Mouse (Mus musculus) 3T3-L1 (cell line): ENCODE results near the gene Ppm1e.

ENCODE experiments used
- DNase-seq: peaks from one replicate; pipeline ENCODE4 v3.0.0-alpha.2; 2015; ENCODE audit warnings: low read depth, low spot score

Gene Ppm1e

DNA sequence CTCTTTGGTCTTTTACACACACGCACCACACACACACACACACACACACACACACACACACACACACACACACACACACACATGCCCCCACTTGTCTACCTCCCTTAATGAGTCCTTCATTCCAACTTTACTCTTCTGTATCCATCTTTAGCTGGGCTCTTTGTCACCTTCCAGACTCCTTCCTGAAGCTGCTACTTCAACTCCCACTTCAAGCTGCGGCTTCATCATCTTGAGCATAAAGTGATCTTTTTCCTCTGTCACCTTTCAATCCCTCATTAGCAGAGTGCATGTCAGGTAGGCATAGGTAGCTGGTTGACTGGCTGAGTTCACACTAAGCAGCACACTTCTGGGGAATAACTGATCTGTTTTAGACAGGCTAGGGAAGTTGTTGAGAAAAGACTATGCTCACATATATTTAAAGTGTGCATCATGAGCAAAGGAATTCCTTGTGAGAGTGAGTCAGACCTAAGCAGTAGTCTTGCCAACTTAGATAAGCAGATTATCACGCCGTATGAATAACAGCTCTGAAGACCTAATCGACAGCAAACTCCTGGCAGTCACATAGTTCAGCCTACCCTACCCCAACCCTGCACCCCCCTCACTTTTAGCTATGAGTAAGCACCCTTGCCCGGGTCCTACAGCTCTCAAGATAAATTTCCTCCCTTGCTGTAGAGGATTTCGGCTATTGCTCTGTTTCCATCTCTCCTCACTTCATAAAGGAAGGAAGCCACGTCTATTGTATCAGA lies 49.3 kb downstream of the Ppm1e start:
- peak; percentile 92 for DNase-seq

DNA sequence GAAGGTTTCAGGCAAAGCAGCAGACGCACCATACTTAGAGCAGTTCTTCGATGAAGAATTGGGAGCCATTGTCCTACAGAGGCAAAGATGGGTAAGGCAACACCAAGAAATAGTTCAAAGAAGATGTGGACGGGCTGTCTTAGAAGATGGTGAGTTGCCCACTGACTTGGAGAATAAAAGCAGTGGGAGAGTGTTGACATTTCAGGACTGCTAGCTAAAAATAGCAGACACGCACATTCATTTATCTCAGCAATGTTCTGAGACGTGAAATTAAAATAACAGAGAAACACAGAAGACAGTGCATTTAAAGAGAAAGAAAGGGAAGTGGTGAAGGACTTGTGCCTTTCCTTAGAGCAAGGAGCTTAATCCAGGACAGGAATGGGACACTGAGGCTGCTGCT lies 59.8 kb downstream of the Ppm1e start:
- no peak for DNase-seq

DNA sequence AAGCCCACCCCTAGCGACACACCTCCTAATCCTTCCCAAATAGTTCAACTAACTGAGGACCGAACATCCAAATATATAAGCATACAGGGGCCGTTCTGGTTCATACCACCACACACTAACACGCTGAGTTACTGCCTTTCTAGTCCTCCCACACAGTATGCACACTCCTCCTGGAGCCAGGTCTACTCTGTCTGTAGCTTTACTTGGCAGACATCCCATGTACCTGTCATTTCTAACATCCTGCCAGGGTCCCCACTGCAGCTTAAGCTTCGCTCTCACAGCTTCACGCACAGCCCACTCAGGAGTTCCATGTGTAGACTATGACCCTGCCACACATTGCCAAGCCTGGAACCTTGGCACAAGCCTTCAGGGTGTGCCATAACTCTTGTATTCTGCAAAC lies 62.4 kb downstream of the Ppm1e start:
- DNase-seq, result no peak

DNA sequence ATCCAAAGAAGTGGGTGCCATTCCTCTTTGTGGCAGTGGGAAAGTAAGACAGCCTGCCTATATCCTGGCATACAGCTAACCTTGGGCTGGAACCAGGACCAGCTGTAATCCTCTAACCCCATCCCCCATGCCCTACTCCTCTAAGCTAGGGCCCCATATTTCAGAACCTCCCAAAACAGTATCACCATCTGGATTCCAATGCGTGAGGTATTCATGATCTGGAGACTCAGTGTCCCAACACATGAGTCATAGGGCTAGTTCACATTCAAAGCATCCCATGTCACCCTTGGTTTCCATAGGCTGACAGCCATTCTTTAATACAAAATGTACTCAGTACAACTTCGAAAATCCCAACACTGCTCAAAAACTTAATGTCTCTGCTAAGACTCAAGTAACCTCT lies 63.2 kb downstream of the Ppm1e start:
- peak; percentile 69 for DNase-seq

DNA sequence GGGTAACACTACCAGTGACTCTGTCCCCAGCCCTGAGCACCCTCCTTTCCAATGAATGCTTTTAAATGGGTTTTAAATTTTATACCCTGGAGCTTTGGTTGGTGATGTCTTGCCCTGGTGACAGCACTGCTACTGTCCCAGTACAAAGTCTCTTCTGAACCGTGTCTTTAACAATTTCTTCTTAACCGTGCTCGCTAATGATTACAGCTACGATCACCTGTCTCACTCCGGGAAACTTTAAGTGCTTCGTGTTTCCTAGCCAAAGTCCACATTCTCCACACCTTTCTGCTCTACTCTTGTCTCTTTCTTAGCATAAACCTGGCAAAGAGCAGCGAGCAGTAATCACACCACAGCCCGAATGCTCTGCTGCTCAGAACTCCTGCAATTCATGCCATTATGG lies 69.5 kb downstream of the Ppm1e start:
- DNase-seq, result no peak

DNA sequence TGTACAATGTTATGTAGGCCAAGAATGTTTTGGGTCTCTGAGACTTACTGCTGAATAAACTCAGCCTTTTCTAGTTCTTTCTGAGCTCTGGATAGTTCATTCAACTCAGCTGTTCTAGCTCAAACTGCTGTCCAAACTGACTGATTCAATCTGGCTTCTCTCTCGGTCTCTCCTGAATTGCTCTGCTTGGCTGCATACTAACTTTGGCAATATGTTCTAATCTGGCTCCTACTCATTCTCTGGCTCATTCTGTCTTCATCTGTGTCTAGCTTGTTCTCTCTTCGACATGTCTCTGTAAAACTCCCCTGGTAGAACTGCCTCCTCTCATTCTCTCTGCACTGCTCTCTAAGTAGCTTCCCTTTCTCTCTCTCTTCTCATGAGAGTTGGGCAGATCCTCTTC lies 72.6 kb downstream of the Ppm1e start:
- DNase-seq, result peak; percentile 11

DNA sequence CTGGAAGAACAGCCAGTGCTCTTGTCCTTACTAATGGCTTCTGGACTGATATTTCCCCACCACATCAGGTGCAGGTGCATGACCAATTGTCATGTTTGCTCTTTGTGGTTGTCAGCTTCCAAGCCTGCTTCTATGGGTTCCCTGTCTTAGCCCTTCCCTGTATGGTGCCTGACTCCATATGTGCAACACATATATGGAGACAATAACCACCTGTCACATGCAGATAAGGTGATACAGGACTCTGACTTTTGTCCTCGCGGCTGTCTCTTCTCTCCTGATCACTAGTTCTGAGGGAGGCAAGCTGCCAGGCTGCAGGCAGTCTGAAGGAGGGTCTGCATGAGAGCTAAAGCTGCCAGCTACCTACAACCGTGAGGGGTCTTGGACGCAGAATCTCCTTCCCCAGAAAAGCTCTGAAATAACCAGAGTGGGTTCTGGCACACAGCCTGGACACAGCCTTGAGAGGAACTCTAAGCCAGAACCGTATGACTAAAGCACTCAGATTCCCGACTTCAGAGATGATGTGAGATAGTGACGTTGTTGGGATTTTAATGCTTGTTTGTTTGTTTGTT lies 76.8 kb downstream of the Ppm1e start:
- no peak for DNase-seq

DNA sequence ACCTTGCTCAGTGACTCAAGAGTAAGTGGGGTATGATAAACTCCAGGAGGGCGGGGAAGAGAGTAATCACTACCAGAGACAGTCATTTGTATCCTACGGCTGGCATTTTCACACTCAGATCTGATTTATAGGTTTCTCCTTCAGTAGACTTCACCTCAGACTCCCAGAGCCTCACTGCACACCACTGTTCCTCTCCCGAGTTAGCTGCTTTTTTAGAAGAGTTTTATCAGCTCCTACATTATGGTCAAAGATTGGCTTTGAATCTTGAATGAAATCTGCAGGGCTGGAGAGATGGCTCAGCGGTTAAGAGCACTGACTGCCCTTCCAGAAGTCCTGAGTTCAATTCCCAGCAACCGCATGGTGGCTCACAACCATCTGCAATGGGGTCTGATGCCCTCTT lies 79.4 kb downstream of the Ppm1e start:
- DNase-seq, result no peak

DNA sequence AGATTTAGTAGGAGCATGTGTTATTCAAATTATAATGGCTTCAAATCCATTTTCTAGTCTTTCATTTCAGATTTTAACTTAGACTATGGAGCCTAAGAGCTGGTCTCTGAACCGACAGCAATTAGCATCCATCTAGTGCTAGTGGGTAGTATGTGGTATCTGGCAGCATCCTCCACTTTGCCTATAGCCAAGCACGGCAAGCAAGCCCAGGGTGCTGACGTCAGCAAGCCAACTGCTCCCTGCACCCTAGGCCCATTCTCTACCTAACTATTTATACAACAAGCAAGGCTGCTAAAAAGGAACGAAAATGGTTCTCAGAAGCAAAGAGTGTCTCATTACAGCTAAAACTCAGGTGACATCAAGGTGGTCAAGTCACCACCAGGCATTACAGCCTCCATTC lies 80.0 kb downstream of the Ppm1e start:
- no peak for DNase-seq

DNA sequence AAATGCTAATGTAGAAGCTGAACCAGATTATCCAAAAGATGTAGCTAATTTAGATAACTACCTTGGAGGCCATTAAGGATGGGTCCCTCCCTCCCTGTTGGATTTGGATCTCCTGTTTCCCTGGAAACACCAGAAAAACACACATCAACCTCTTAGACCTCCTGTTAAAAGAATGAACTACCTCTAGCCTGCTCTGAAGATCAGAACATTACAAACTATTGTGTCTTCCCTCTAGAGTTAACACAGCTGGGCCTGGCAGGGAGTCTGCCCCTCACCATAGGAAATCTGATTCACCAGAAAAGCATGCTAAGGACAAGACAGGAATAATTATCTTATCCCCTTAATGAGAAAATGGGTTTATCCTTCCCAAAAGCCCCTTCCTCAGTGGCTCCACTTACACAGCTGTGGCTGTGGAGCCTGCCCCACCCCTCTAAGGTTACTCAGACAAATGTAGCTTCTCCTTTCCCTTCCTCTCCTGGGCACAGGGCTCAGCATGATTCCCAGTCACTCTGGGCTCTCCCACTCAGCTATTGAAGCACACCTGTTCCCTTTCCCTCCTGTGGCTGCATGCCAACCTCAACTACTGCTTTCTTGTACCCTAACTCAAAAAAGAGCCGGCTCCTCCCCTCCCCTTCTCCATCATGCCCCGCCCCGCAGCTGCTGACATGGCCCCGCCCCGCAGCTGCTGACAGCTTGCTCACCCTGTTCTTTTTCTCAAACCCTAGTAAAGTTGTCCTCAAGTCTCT lies 82.4 kb downstream of the Ppm1e start:
- peak; percentile 35 for DNase-seq

DNA sequence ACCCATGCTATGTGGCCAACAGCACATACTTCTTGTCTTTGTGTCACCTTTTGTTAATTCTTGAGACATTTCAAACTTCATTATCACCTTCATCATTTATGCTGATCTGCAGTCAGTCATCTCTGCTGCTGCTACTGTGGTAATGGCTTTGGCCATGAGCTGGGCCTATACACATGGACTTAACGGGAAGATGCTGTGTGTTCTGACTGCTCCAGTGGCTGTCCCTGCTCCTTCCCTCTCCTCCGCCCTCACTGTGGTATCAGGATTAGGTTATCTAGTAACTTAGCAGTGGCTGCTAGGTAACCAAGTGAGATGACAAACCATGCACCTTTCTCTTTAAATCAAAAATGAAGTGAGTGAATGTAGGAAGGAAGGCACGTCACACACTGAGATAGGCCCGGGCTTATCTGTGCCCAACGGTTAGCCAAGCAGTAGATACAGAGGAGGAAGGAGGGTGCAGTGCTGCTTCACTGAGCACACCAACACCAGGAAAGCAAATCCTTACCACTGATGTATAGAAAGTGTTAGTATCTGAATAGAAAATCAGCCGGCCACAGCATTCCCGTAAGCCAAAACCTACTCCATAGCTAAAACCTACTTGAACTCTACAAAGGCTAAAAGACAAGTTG lies 83.3 kb downstream of the Ppm1e start:
- no peak for DNase-seq

DNA sequence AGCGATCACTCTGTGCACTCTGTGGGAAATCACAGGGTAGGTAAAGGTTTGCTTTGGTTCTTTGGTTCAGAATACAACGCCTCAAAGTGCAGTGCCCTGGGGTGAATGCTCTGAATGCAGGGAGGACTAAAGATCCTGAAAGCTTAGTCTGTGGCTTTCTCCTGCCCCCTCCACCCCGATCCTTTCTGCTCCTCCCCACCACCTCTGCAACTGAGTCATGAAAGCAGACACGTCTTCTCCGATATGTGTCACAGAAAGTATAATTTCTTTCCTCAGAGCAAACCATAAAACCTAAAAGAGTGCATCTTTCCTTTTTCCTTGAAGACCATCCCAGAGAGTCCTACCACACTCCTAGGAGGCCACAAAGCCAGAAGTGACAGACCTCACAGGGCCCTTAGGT lies 86.1 kb downstream of the Ppm1e start:
- no peak for DNase-seq

DNA sequence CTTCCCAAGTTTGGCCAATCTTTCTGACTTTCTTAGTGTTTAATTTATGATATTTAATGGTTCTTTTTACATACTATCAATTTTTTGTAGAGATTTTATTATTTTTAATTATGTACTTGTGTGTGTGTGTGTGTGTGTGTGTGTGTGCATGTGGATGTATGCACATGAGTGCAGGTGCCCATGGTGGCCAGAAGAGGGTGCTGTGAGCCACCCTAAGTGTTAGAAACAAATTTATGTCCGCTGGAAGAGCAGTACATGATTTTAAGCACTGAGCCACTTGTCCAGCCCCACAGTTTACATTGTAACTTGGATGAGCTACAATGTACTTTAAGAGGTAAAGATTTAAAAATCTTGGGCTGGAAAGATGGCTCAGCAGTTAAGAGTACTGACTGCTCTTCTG lies 87.3 kb downstream of the Ppm1e start:
- DNase-seq, result no peak

DNA sequence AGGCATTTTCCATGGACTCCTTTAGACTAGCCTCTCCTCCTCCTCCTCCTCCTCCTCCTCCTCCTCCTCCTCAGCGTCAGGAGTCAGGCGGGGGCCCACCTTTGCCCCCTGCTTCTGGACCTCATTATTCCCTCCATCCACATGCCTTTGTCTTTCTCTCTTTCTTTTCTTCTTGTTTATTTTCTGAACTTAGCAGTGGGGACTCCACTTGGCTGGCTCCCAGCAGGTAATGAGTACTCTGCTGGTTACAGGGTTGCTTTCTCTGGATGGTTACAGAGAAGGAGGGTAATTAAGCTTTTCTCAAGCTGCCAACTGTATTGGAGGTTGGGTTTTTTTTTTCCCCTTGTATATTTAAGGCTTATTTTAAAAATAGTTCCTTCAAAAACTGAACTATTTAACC lies 87.9 kb downstream of the Ppm1e start:
- DNase-seq, result no peak

DNA sequence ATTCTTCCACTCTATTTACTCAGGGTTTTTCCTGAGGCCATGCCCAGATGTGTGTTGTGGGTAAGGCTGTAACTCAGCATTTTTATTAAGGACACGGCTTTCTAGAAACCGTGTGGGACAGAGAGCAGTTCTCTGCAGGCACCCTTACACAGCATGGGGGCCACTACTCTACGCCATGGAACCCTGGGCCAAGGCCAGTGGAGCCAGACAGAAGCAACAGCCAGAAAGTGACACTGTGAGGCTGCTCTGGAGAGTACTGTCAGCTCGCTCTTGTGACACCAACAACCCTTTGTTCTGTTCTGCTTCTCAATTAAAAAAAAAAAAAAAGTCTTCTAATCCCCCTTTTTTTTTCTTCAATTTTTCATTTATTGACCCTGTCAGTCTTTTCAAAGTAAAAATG lies 88.4 kb downstream of the Ppm1e start:
- no peak for DNase-seq

DNA sequence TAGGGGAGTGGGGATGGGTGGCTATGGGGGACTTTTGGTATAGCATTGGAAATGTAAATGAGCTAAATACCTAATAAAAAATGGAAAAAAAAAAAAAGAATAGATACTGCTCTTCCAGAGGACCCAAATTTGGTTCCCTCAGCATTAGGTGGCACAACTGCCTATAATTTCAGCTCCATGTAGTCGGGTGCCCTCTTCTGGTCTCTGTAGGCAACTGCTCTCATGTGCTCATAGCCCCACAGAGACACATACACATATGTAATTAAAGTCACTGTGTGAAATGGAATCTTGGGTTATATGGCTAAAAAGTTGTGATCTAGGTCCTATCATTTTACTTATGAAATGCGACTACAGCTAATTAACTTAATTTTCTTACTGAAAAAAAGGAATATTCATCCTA lies 90.0 kb downstream of the Ppm1e start:
- peak; percentile 15 for DNase-seq

DNA sequence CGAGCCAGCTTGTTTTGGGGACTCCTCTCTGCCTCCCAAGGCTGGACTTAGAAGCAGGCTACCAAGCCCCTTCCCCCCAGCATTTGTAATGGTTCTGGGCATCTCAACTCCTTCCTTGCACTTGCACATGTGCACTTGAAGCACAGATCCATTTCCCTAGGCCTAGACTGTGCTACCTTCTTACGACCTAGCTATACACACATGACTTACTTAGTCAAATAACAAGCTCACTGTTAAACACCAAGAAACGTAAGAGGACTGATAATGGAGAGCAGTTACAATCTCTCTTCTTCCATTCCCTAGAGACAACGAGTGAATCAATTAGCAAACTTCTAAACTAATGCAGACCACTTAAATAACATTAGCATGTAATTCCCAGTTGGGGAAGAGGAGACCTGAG lies 92.6 kb downstream of the Ppm1e start:
- DNase-seq, result no peak

DNA sequence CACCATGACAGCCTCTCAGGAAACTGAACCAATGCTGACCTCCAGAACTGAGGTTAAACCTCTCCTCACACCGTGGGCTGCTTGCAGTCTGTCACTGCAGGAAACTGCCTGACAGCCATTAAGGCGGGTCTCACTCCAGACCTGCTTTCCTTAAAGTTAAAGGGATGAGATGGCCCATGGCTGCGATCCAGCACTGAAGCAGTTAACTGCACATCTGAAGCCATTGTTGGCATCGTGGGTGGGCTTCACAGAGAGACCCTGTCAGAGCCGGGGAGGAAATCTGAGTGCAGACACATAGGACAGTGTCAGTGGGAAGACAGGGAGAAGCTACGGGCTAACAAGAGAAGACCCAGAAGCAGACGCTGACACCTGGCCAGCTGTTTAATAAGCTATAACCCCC lies 94.9 kb downstream of the Ppm1e start:
- no peak for DNase-seq

DNA sequence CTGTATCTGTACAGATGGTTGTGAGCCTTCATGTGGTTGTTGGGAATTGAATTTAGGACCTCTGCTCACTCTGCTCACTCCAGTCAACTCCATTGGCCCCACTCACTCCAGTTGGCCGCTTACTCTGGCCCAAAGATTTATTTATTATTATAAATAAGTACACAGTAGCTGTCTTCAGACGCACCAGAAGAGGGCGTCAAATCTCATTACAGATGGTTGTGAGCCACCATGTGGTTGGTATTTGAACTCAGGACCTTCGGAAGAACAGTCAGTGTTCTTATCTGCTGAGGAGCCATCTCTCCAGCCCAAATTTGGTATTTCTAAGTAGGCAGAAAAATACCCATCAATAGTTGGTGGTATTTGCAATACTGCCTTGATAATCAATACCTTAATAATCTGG lies 97.1 kb downstream of the Ppm1e start:
- peak; percentile 7 for DNase-seq

DNA sequence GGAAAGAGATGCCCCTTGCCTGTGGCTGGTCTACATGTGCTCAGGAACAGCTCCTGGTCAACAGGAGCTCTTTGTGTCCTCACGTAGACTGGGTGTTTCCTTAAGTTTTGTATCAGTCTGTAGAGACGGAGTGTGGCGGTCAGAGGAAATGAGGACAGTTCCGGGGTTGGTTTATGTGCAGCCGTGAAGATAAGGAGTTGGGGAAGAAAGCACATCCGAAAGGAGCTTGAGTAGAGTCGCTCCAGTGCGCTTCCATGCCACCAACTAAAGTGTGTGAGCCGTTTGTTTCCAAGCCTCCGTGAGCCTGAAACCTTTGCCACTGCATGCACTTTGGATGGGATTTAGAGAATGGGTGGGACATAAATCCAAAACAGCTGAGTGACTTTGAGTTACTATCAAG lies 99.0 kb downstream of the Ppm1e start:
- no peak for DNase-seq

DNA sequence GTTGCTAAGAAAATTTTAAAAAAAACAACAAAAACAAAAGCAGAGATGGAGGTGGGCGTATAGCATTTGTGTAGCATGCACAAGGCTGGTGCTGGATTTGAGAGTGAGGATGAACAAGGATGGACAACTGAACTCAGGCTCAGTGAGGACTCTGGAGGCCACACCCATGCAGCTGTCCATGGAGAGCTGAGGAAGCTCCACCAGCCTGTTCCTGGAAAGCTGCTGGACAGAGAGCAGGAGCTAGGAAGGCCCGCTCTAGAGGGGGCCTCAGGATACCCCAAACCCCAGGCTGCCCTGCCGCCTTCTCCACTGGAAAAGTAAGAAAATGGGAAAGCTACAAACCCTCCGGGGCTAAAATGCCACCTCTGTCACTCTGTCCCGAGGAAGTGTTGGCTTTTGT lies 101.5 kb downstream of the Ppm1e start:
- DNase-seq, result no peak

DNA sequence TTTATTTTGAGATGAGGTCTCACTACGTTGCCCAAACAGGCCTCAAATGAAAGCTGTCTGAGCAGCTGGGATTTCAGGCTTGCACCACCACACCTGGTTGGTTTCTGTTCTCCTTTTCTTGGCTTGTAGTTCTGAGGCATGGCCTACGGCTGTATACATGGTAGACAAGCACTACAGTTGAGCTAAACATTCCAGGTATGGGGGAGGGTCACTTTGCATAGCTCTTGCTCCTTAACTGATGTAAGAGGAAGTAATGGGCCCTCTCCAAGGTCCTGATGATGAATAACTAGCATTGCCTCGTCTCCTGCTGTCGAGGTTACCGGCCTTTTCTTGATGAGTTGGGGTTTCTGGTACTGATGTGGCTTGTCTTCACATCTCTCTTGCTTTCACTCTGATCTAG lies 104.7 kb downstream of the Ppm1e start:
- DNase-seq, result peak; percentile 85

DNA sequence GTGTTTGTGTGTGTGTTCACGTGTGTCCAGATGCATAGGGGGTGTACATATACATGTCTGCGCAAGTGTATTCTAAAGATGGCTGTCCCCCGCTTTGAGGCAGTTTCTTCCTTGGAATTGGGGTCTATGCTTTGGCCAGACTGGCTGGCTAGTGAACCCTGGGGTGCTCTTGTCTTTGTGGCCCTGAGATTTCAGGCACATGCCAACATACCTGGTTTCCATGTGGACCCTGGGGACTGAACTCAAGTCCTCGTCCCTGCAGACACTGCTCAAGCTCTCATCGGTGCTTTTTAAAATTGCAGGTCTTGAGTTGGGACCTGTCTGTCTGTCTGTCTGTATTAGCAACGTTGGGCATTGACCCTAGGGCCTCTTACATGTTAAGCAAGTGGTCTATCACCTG lies 105.5 kb downstream of the Ppm1e start:
- DNase-seq, result no peak
